Mouse (Mus musculus) heart, adult 2 months (tissue): ENCODE measurements around the gene Fdxacb1.

Experiments
- CTCF ChIP-seq: fragments of 200-600 bp; IDR thresholded peaks from 2 replicates; pipeline ENCODE4 v1.8.1; 2022; ENCODE audit warnings: antibody characterized with exemption, mild to moderate bottlenecking, moderate library complexity
- EP300 ChIP-seq: fragments of 200-500 bp; IDR thresholded peaks from 2 replicates; pipeline ENCODE4 v1.6.1; 2011; ENCODE audit warnings: low read depth, low read length, control low read depth; ENCODE audit not compliant: insufficient read depth
- POLR2A ChIP-seq: fragments of 200-500 bp; IDR thresholded peaks from 2 replicates; pipeline ENCODE4 v1.6.1; 2011; ENCODE audit warnings: mild to moderate bottlenecking, low read depth, low read length, control low read depth; ENCODE audit not compliant: insufficient read depth

GRCm38 (mm10) chr9:50798368-50798767 lies 30.3 kb downstream of the Fdxacb1 start:
- TF ChIP-seq POLR2A, result no peak
- TF ChIP-seq CTCF, result no peak
- no peak for TF ChIP-seq EP300
